Mouse (Mus musculus) liver, embryonic 12.5 days (tissue): ENCODE measurements at regions not wholly inside any gene's neighbourhood (a gene's known extent, or its start where the extent isn't known, plus 50 kb on each side); places are given as distances from the start of the nearest gene placed in this dataset.

ENCODE experiments used
- ATAC-seq: fragments of 200-750 bp; cut with Nextera tagmentation; 2 replicates; pipeline ENCODE4 v1.8.0; 2017; ENCODE audit warnings: moderate number of reproducible peaks, mild to moderate bottlenecking, moderate library complexity
- H3K27ac ChIP-seq: fragments of 300-500 bp; sonication (generic); 2 replicates; pipeline ENCODE4 v1.5.1; 2016; ENCODE audit warnings: mild to moderate bottlenecking
- H3K27me3 ChIP-seq: fragments of 300-500 bp; sonication (generic); replicated peaks from 2 replicates; pipeline ENCODE4 v1.6.1; 2016; ENCODE audit warnings: mild to moderate bottlenecking, moderate library complexity
- H3K36me3 ChIP-seq: fragments of 300-500 bp; sonication (generic); 2 replicates; pipeline ENCODE4 v1.6.1; 2016; ENCODE audit warnings: mild to moderate bottlenecking, moderate library complexity
- H3K4me1 ChIP-seq: fragments of 300-500 bp; sonication (generic); 2 replicates; pipeline ENCODE4 v1.6.1; 2016
- H3K4me2 ChIP-seq: fragments of 300-500 bp; sonication (generic); 2 replicates; pipeline ENCODE4 v1.6.1; 2016; ENCODE audit warnings: mild to moderate bottlenecking, moderate library complexity
- H3K4me3 ChIP-seq: fragments of 300-500 bp; sonication (generic); 2 replicates; pipeline ENCODE4 v1.5.1; 2016; ENCODE audit warnings: mild to moderate bottlenecking, moderate library complexity
- H3K9ac ChIP-seq: fragments of 300-500 bp; sonication (generic); 2 replicates; pipeline ENCODE4 v1.6.1; 2016; ENCODE audit warnings: mild to moderate bottlenecking, moderate library complexity
- H3K9me3 ChIP-seq: fragments of 300-500 bp; sonication (generic); replicated peaks from 2 replicates; pipeline ENCODE4 v1.6.1; 2016; ENCODE audit warnings: mild to moderate bottlenecking, moderate library complexity
- WGBS: fragments of 180-500 bp; shearing (Covaris S2); methylation state at CpG from one replicate; pipeline ENCODE4 v1.1.7; 2016; ENCODE audit not compliant: insufficient replicate concordance; 5-methylcytosine and 5-hydroxymethylcytosine counted together

DNA sequence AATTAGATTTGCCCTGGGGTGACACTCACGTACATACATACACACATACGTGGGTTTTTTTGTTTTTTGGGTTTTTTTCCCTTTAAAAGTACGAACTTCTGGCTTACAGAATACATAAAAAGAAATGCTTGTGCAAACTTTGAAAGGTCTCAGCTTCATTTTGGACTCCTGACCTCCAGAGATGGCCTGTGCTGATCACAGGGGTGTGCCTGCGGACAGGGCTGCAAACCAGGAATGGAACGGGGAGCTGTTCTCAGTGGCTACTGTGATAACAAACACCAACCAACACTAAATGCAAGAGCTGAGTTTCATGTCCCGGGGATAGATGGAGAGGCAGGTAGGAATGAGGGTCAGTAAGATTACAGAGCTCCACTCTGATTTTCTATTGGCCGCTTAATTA is 134.3 kb upstream of the Man2a1 start:
- no peaks in the 10 kb centered on the region for H3K27me3 ChIP-seq
- whole genome bisulfite sequencing: 66% methylated on average over 7 of the region's 7 CpGs
- no peaks in the 10 kb centered on the region for H3K36me3 ChIP-seq
- peak; percentile 52 for ATAC-seq
- no peaks in the 10 kb centered on the region for H3K4me1 ChIP-seq
- H3K4me2 ChIP-seq: no peak overlapping the region
- no peak overlapping the region for H3K27ac ChIP-seq
- H3K9me3 ChIP-seq: no peaks in the 10 kb centered on the region
- no peak overlapping the region for H3K9ac ChIP-seq
- H3K4me3 ChIP-seq: no peak overlapping the region

DNA sequence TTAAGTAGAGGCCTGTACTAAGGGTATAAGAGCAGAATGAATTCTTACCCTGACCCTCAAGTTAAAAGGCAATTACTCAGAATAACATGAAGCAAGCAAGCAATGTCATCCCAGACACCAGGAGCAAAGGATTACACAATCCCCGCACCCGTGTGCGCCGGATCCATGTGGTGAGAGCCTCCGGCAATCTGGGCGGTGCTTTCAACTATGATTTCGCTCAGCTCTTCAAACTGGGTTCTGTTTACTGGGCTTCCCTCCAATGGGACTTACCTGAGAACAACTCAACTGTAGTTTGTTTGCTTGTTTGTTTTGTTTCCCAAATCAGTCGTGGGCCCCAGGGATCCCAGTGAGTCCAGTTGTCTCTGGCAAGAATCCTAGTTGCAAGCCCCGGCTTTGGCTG is 133.8 kb upstream of the Man2a1 start:
- 78% methylated on average over 9 of the region's 9 CpGs for WGBS
- no peaks in the 10 kb centered on the region for H3K27me3 ChIP-seq
- no peaks in the 10 kb centered on the region for H3K36me3 ChIP-seq
- no peaks in the 10 kb centered on the region for H3K4me1 ChIP-seq
- H3K9me3 ChIP-seq: no peaks in the 10 kb centered on the region
- no peak overlapping the region for H3K4me3 ChIP-seq
- H3K9ac ChIP-seq: no peak overlapping the region
- H3K4me2 ChIP-seq: no peak overlapping the region
- no peak overlapping the region for H3K27ac ChIP-seq
- ATAC-seq: no peak

DNA sequence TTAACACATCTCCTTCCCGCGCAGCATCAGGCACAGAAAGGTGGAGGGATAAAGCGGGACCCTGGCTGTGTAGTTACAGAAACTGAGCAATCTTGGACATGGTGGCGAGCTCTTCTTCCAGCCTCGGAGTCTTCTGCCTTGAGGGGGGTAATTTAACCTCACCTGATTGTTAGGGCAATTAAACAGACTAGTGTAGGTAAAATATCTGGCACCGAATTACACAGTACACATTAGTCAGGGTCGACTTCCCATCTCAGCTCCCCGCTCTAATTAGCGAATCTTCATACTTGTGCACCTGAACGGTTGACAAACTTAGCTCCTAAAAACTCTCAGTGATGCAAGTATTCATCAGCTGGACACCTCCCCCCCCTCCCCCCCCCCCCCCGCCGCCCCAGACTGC is 133.2 kb upstream of the Man2a1 start:
- H3K27ac ChIP-seq: no peak overlapping the region
- H3K36me3 ChIP-seq: no peaks in the 10 kb centered on the region
- H3K27me3 ChIP-seq: no peaks in the 10 kb centered on the region
- H3K9ac ChIP-seq: no peak overlapping the region
- WGBS: 62% methylated on average over 10 of the region's 12 CpGs
- no peak for ATAC-seq
- no peak overlapping the region for H3K4me2 ChIP-seq
- H3K4me1 ChIP-seq: no peaks in the 10 kb centered on the region
- H3K4me3 ChIP-seq: no peak overlapping the region
- H3K9me3 ChIP-seq: no peaks in the 10 kb centered on the region

DNA sequence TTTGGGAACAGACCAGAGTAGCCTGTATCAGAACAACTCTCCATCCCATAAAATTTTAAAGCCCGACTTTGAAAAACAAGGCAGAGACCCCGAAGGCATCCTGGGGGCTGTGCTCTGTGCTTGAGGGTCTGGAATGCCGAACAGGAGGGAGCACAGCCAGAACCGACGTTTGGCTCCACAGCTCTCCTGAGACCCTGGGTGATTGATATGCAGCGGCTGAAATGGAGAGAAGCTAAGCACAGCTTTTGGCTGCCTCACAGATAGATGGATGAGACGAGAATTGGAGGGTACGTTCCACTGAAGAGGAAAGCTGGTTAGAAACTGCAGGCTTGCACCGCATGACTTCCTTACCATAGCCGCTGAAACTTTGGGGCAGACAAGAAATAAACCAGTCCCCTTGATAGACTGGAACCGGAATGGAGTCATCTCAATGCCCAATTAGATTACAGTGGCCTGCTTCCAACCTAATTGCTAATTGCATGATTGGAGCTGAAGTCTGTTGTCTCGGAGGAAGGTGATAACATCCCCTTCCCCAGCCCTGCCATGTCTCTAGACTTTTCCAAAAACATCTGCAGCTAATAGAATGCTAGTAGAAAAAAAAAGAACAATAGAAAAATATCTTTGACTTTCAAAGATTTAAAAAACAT is 130.7 kb upstream of the Man2a1 start:
- Histone ChIP-seq H3K36me3 (no peaks in the 10 kb centered on the region), H3K27ac (no peak overlapping the region), H3K4me2 (no peak overlapping the region), H3K9me3 (no peaks in the 10 kb centered on the region), H3K9ac (no peak overlapping the region), H3K4me3 (no peak overlapping the region), H3K27me3 (no peaks in the 10 kb centered on the region), H3K4me1 (no peaks in the 10 kb centered on the region)
- WGBS: 54% methylated on average over 12 of the region's 12 CpGs
- ATAC-seq: no peak

DNA sequence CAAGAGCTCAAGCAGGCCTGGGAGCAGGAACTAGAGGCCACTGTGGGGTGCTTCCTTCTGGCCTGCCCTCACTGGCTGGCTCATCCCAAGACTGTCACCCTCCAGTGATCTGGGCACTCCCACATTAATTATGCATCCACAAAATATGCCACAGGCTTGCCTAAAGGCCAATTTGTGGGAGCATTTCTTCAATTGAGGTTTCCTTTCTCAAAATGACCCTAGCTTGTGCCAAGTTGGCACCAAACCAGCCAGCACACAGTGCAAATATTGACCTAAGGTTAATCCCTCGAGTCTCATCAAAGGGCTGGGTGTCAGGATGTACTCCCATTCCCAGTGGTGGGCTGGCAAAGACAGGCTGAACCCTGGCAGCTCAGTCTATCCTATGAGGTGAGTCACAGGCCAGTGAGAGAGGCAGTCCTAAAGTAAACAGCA is 119.9 kb upstream of the Man2a1 start:
- 25% methylated on average over 1 of the region's 1 CpGs for WGBS
- Histone ChIP-seq H3K9ac (no peak overlapping the region), H3K9me3 (no peaks in the 10 kb centered on the region), H3K4me2 (no peak overlapping the region), H3K4me1 (no peaks in the 10 kb centered on the region), H3K27ac (no peak overlapping the region), H3K27me3 (no peaks in the 10 kb centered on the region), H3K4me3 (no peak overlapping the region), H3K36me3 (no peaks in the 10 kb centered on the region)
- ATAC-seq: peak; percentile 37; the same call in 1 of the 2 replicates

DNA sequence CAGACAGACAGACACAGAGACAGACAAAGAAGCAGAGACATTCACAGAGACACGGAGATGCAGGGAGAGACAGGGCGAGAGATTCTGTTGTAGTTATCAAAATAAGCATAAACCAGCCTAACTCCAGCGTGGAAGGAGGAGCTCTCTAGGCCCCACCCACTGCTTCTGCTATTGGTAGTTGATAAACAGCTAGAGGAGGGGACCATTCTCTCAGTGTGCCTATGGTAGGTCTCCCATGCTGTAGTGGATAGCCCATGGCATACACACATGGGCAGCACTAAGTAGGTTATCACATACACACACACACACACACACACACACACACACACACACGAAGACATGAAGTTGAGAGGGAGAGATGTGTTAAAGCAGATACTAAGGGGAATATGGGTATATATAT is 115.7 kb upstream of the Man2a1 start:
- Histone ChIP-seq H3K27me3 (no peaks in the 10 kb centered on the region), H3K4me1 (peaks cover 6% of the 10 kb centered on the region; the same call in 1 of the 2 replicates), H3K4me2 (no peak overlapping the region), H3K36me3 (no peaks in the 10 kb centered on the region), H3K9me3 (no peaks in the 10 kb centered on the region), H3K9ac (no peak overlapping the region), H3K4me3 (no peak overlapping the region), H3K27ac (no peak overlapping the region)
- ATAC-seq: peak; percentile 55; the same call in 1 of the 2 replicates
- 64% methylated on average over 4 of the region's 4 CpGs for WGBS

DNA sequence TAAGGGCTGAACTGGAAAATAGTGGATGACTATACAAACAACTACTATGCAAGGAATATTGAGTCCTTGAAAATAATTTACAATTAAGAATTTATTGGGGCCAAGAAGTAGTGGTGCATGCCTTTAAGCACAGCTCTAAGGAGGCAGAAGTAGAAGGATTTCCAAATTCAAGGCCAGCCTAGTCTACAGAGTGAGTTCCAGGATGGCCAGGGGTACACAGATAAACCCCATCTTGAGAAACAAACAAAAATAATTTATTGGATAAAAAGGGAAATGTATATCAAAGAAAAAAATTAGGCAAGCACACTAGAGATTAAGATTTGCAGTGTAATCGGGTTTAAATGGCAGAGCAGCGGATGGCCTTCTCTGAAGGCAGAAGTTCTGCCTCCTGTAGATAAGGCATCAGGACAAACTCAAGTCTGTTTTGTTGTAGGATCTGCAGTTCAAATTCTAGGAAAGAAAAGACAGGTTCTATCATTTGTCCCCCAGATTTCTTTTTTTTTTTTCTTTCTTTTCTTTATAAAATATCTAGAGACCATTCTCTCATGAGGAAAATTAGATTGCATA is 110.7 kb upstream of the Man2a1 start:
- Histone ChIP-seq H3K27me3 (no peaks in the 10 kb centered on the region), H3K9ac (no peak overlapping the region), H3K4me1 (peaks cover 12% of the 10 kb centered on the region; the same call in 1 of the 2 replicates), H3K9me3 (no peaks in the 10 kb centered on the region), H3K4me2 (no peak overlapping the region), H3K36me3 (no peaks in the 10 kb centered on the region), H3K27ac (no peak overlapping the region), H3K4me3 (no peak overlapping the region)
- peak; percentile 69 for ATAC-seq
- 36% methylated on average over 2 of the region's 2 CpGs for WGBS

DNA sequence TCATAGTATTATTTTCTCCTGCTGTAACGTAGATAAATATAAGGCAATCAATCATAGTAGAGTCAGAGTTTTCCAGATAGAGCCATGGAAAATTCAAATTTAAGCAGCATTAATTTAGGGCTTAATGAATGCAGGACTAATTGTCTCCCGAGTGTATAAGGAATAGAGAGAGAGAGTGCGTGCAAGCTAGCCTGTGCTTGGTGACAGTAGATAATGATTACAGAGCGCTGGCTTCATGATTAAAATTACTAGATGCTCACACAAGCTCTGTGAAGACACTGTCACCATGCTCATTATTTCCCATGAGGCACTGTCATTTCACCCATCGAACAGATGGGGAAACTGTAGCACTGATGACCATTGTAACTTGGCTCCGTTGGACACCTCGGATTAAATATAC is 109.9 kb upstream of the Man2a1 start:
- Histone ChIP-seq H3K9ac (no peak overlapping the region), H3K36me3 (no peaks in the 10 kb centered on the region), H3K9me3 (no peaks in the 10 kb centered on the region), H3K27me3 (no peaks in the 10 kb centered on the region; the same call in 1 of the 2 replicates), H3K4me3 (no peak overlapping the region), H3K27ac (no peak overlapping the region), H3K4me1 (peaks cover 12% of the 10 kb centered on the region; the same call in 1 of the 2 replicates), H3K4me2 (no peak overlapping the region)
- 72% methylated on average over 7 of the region's 7 CpGs for WGBS
- ATAC-seq: no peak

DNA sequence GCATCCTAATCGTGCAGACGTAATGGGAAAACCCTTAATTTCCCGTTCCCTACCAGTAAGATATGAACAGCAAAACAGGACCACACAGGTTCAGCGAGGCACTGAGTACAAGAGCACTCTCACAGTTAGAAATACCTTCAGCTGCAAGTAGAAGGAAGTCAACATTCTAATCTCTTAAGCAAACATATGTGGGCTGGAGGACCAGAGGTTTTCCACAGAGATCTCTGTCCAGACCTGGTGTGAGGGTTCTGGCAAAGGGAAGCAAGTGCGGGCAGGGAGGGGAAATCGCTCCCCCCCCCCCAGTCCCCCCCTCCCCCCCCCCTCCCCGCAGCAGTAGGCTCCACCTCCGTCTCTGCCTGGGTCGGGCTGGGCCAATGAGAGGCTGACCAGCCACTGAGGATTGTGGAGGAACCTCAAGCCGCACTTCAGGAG is 108.6 kb upstream of the Man2a1 start:
- Histone ChIP-seq H3K4me2 (peak overlapping the region; percentile 29; the same call in 1 of the 2 replicates), H3K4me3 (no peak overlapping the region)

DNA sequence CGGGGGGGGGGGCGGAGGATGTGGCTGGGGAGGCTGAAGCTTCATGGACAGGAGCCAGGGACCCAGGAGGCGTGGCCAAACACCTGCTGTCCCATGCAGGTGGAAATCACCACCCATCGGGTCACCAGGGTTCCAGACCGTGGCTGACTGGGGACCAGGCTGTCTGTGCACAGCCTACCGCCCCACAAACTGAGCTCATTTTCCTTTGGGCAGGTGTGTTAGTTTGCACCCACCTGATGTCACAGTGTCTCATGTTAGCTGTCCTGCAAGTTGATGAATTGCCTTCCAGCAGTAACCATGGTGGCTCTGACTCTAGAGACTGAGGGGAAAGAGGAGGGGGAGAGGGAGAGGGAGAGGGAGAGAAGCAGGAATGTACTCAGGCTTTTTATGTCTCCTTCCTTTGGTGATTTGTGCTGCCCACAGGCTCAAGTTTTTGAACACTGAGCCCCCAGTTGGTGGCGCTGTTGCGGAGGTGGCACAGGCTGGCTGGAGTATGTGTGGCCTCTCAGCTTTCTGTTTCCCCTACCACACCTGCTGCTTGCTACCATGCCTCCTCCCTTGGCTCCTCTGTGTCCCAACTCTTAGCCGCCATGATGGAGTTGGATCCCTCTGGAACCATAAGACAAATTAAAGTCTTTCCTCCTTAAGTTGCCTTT is 107.8 kb upstream of the Man2a1 start:
- no peak for ATAC-seq
- Histone ChIP-seq H3K9ac (no peak overlapping the region), H3K4me1 (peaks cover 12% of the 10 kb centered on the region; the same call in 1 of the 2 replicates), H3K4me3 (no peak overlapping the region), H3K27me3 (no peaks in the 10 kb centered on the region; the same call in 1 of the 2 replicates), H3K9me3 (no peaks in the 10 kb centered on the region), H3K36me3 (no peaks in the 10 kb centered on the region), H3K27ac (no peak overlapping the region), H3K4me2 (no peak overlapping the region)
- 37% methylated on average over 6 of the region's 9 CpGs for WGBS

More for the DNA sequence above, 108.6 kb upstream of the Man2a1 start:
- Histone ChIP-seq H3K27me3 (no peaks in the 10 kb centered on the region; the same call in 1 of the 2 replicates), H3K4me1 (peaks cover 12% of the 10 kb centered on the region; the same call in 1 of the 2 replicates), H3K36me3 (no peaks in the 10 kb centered on the region), H3K9ac (no peak overlapping the region), H3K9me3 (no peaks in the 10 kb centered on the region), H3K27ac (no peak overlapping the region)
- 36% methylated on average over 9 of the region's 10 CpGs for WGBS
- ATAC-seq: 0 out of 2 replicates have a peak, but pooled peaks have one; percentile 25

DNA sequence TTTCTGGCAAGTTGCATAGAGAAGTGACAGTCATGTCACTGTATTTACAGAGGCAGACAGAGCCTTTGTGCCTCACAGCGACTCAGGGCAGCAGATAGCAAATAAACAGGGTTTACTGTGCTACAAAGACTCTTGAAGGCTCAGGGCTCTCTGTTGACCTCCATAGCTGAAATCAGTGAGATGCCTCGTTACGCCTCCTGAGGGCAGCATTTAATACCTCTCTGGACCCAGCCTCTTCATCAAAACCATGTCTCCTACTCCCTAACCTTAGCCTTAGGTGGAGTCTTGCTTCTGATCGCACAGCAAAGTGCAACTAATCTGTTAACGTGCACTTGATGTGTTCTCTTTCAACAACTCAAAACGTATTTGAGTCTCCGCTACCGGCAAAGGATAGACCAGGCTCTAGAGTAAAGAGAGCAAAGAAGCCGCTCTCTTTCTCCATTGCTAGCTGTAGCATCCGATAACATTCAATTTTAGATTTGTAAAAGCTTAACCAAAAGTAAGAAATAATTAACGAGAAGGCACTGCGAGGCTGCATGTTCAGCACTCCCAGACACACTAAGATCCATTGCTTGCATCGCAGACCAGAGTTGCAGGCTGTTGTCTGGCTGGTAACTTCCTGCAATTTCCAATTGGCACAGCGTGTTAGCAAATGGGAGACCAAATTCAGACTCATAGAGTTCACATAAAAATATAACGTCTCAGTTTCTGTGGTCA is 101.1 kb upstream of the Man2a1 start:
- H3K4me2 ChIP-seq: no peak overlapping the region
- no peak overlapping the region for H3K27ac ChIP-seq
- WGBS: 54% methylated on average over 15 of the region's 15 CpGs

DNA sequence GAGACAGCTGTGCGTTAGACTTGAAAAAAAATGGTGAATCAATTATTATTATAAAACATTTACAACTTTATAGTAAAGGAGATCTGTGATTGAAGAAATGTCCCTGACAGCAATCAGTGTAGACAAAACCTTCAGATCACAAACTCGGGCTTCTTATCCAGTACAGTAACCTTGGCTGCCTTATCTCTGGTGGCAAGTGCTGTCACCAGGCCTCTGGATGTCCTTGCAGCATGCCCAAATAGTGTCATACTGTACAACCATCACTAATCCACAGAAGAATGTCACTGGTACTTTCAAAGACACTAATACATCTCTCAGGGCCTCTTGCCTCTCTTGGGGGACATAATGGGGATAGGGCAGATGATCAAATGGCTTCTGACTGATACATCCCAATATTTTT is 98.2 kb upstream of the Man2a1 start:
- H3K27ac ChIP-seq: no peak overlapping the region
- 0 out of 2 replicates have a peak, but pooled peaks cover 3% of the 10 kb centered on the region for H3K27me3 ChIP-seq
- no peak overlapping the region for H3K4me3 ChIP-seq
- no peaks in the 10 kb centered on the region for H3K36me3 ChIP-seq
- no peak for ATAC-seq
- no peak overlapping the region for H3K4me2 ChIP-seq
- no peaks in the 10 kb centered on the region for H3K9me3 ChIP-seq
- no peaks in the 10 kb centered on the region for H3K4me1 ChIP-seq
- no peak overlapping the region for H3K9ac ChIP-seq
- 55% methylated on average over 2 of the region's 2 CpGs for WGBS

More for the DNA sequence above, 101.1 kb upstream of the Man2a1 start:
- H3K9ac ChIP-seq: no peak overlapping the region
- H3K27me3 ChIP-seq: peaks cover 3% of the 10 kb centered on the region; the same call in 1 of the 2 replicates
- no peaks in the 10 kb centered on the region for H3K9me3 ChIP-seq
- no peak for ATAC-seq
- H3K36me3 ChIP-seq: no peaks in the 10 kb centered on the region
- H3K4me3 ChIP-seq: no peak overlapping the region
- no peaks in the 10 kb centered on the region for H3K4me1 ChIP-seq
